Mouse (Mus musculus) left cerebral cortex, adult 6 months (tissue): ENCODE results near the gene Chrna5. TPM values are rescaled to one million over a fixed set of nuclear protein-coding genes. Genes with fewer than 3 reads are reported as not detected.

Experiments
- long read RNA-seq, 2 experiments: library from polyadenylated mRNA; unstranded; transcript quantifications; one replicate each; pipeline ENCODE4 v2.0.0; 2019 to 2020
- polyA plus RNA-seq: library from polyadenylated mRNA; unstranded; fragments of <200 nt; fragmentation: Nextera tagmentation; gene quantifications from 2 replicates; pipeline ENCODE4 v1.2.3, GENCODE M21; 2021

Gene Chrna5
- polyA plus RNA-seq = 0.40 and 0.90 TPM in 2 replicates
- long read RNA-seq, experiment 1 = 0 reads
- long read RNA-seq, experiment 2 = 0 reads

GRCm38 (mm10) chr9:54980674-54981073 is at the start of gene Chrna5:
Chrna5 (plus strand) TSS chr9:54980880.

GRCm38 (mm10) chr9:54950575-54951321 is 29.9 kb upstream of the Chrna5 start, which contains the start of the genes Psma4 and AY074887:
Psma4 (plus strand) TSS chr9:54950790.
AY074887 (minus strand) TSS chr9:54950998.

GRCm38 (mm10) chr9:55026275-55026663 is 45.6 kb downstream of the Chrna5 start, which contains the start of gene Chrna3:
Chrna3 (minus strand) TSS chr9:55026562.

GRCm38 (mm10) chr9:55048211-55048880 is 67.7 kb downstream of the Chrna5 start, which contains the start of gene Chrnb4:
Chrnb4 (minus strand) TSS chr9:55048779.

Other genes starting within 250 kb of the Chrna5 start
- 69.8 and 89.1 TPM in 2 replicates for gene Wdr61, start 246.4 kb upstream of the Chrna5 start, polyA plus RNA-seq
- 4.2 and 5.6 TPM in 2 replicates for gene Crabp1, start 216.1 kb upstream of the Chrna5 start, polyA plus RNA-seq
- gene Ireb2, start 117.1 kb upstream of the Chrna5 start, polyA plus RNA-seq = 5.1 and 13.2 TPM in 2 replicates
- gene Hykk, start 63.6 kb upstream of the Chrna5 start, polyA plus RNA-seq = 1.1 and 1.2 TPM in 2 replicates
- 111 and 127 TPM in 2 replicates for gene Psma4, start 30.1 kb upstream of the Chrna5 start, polyA plus RNA-seq
- 0.63 and 0.66 TPM in 2 replicates for gene AY074887, start 29.9 kb upstream of the Chrna5 start, polyA plus RNA-seq
- 0.18 and 0.33 TPM in 2 replicates for gene Chrna3, start 45.7 kb downstream of the Chrna5 start, polyA plus RNA-seq
- gene Chrnb4, start 67.9 kb downstream of the Chrna5 start, polyA plus RNA-seq = 0.04 and 0.05 TPM in 2 replicates
- 28.4 TPM in 2 replicates for gene Ube2q2, start 168.0 kb downstream of the Chrna5 start, polyA plus RNA-seq
- 40.3 and 52.0 TPM in 2 replicates for gene Fbxo22, start 228.0 kb downstream of the Chrna5 start, polyA plus RNA-seq